Mouse (Mus musculus) kidney, adult 2 months (tissue): ENCODE measurements around the gene Zfp598. TPM values are rescaled to one million over a fixed set of nuclear protein-coding genes. Genes with fewer than 3 reads are reported as not detected.
A peak's percentile ranks its signal among the peaks of the same experiment; 100 is the strongest.

Experiments
- DNase-seq: peaks from one replicate; pipeline ENCODE4 v3.0.0; 2021
- H3K27ac ChIP-seq: fragments of 200-500 bp; 2 replicates; pipeline ENCODE4 v1.5.1; 2012; ENCODE audit warnings: low read depth, low read length, control low read depth, inconsistent platforms; ENCODE audit not compliant: insufficient read depth
- H3K27me3 ChIP-seq: fragments of 200-500 bp; replicated peaks from 2 replicates; pipeline ENCODE4 v1.6.1; 2012; ENCODE audit warnings: mild to moderate bottlenecking, moderate library complexity, low read length, inconsistent platforms; ENCODE audit not compliant: control insufficient read depth, insufficient read depth
- H3K36me3 ChIP-seq: fragments of 200-500 bp; 2 replicates; pipeline ENCODE4 v1.6.1; 2012; ENCODE audit warnings: mild to moderate bottlenecking, moderate library complexity, low read length, inconsistent platforms; ENCODE audit not compliant: control insufficient read depth, insufficient read depth
- H3K4me1 ChIP-seq: fragments of 200-500 bp; 2 replicates; pipeline ENCODE4 v1.6.1; 2011; ENCODE audit warnings: low read length; ENCODE audit not compliant: control insufficient read depth, insufficient read depth
- H3K4me3 ChIP-seq: fragments of 200-500 bp; 2 replicates; pipeline ENCODE4 v1.5.1; 2011; ENCODE audit warnings: mild to moderate bottlenecking, low read depth, low read length, control low read depth; ENCODE audit not compliant: insufficient read depth
- CTCF ChIP-seq: fragments of 200-500 bp; conservative IDR thresholded peaks from 2 replicates; pipeline ENCODE4 v1.5.1; 2011; ENCODE audit warnings: low read depth, mild to moderate bottlenecking, control low read depth, low read length, moderate library complexity, mixed read lengths; ENCODE audit not compliant: insufficient read depth, insufficient read length
- POLR2A ChIP-seq: fragments of 200-500 bp; IDR thresholded peaks from one replicate; pipeline ENCODE4 v1.6.1; 2011; ENCODE audit warnings: low read depth, low read length, control low read depth
- WGBS: fragments of 180-500 bp; shearing (Covaris S2); methylation state at CpG from one replicate; pipeline ENCODE4 v1.1.7; 2018; 5-methylcytosine and 5-hydroxymethylcytosine counted together
- polyA plus RNA-seq: library from polyadenylated mRNA; depleted of rRNA; stranded (reverse); fragments of >200 nt; gene quantifications from 2 replicates; pipeline ENCODE4 v1.2.3, GENCODE M21; 2012

The Zfp598 gene
- polyA plus RNA-seq, 1 experiment, result 44.3 TPM

DNA sequence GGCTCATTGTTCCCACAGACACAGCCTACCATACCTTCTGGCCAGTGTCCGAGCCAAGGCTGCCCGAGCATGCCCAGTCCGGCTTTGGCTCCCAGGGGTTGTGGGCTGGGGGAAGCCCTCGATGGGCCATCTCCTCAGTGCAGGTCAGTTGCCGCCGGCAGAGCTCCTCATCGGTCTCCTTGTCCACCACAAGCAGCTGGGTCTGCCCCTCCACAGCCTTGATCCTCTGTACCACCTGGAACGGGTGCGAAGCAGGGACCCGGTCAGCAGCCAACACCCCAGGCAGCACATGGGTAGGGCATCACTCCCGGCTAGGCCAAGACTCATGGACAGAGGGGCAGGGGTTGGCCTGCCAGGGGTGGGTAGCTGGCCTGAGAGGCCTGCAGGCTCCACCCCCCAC, 22.0 kb upstream of the Zfp598 start:
- Histone ChIP-seq H3K4me1 (peaks cover 6% of the 10 kb centered on the region; the same call in 1 of the 2 replicates), H3K27me3 (no peaks in the 10 kb centered on the region), H3K4me3 (peak overlapping the region; percentile 51), H3K27ac (peak overlapping the region; percentile 34), H3K36me3 (no peaks in the 10 kb centered on the region)
- TF ChIP-seq POLR2A (no peak), CTCF (no peak)
- DNase-seq, result peak; percentile 34
- 66% methylated on average over 11 of the region's 11 CpGs for WGBS

GRCm38 (mm10) chr17:24648731-24649377, 20.6 kb upstream of the Zfp598 start:
- DNase-seq, result no peak
- Histone ChIP-seq H3K4me1 (peaks cover 8% of the 10 kb centered on the region; the same call in 1 of the 2 replicates), H3K4me3 (peak overlapping the region; percentile 91), H3K27me3 (no peaks in the 10 kb centered on the region), H3K27ac (peak overlapping the region; percentile 91; the same call in 1 of the 2 replicates), H3K36me3 (no peaks in the 10 kb centered on the region)
- no peak for TF ChIP-seq POLR2A
- TF ChIP-seq CTCF, result no peak
- 59% methylated on average over 10 of the region's 10 CpGs for WGBS

DNA sequence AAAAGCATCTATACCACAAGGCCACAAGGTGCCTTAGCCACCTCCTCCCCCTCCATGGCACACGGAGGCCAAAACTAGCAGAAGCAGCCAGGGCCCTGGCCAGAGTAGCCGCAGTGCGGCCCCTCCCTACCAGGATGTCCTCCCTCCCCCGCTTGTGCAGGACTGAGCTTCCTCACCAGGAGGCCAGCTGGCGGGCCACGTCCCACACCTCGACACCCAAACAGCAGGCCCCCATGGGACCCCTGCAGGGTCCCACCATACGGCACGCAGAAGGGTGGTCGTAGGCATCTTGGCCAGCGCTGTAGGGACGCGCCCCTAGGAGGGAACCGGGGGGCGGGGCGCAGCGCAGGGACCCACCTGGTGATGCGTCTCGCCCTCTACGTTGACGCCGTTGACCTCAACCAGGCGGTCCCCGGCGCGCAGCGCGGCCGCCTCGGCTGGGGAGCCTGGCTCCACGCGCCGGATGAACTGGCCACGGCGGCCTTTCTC, 19.9 kb upstream of the Zfp598 start:
- H3K4me3 ChIP-seq, result peak overlapping the region; percentile 91
- DNase-seq, result peak; percentile 73
- 1% methylated on average over 35 of the region's 35 CpGs for WGBS
- no peaks in the 10 kb centered on the region for H3K27me3 ChIP-seq
- H3K4me1 ChIP-seq, result peaks cover 8% of the 10 kb centered on the region; the same call in 1 of the 2 replicates
- peak overlapping the region; percentile 91 for H3K27ac ChIP-seq
- H3K36me3 ChIP-seq, result no peaks in the 10 kb centered on the region
- no peak for TF ChIP-seq CTCF
- TF ChIP-seq POLR2A, result no peak

GRCm38 (mm10) chr17:24650070-24650616, 19.3 kb upstream of the Zfp598 start, which contains the start of gene Slc9a3r2:
Slc9a3r2 (minus strand) TSS chr17:24650327.
- peak within 1 kb of the TSS; percentile 91 for H3K4me3 ChIP-seq
- peak; percentile 74 for DNase-seq
- peak within 1 kb of the TSS; percentile 91 for H3K27ac ChIP-seq
- peaks cover 8% of the 10 kb centered on the region; the same call in 1 of the 2 replicates for H3K4me1 ChIP-seq
- under 1% methylated on average over 39 of the region's 41 CpGs for WGBS
- no peaks in the 10 kb centered on the region for H3K36me3 ChIP-seq
- H3K27me3 ChIP-seq, result no peaks in the 10 kb centered on the region
- no peak for TF ChIP-seq CTCF
- no peak for TF ChIP-seq POLR2A

DNA sequence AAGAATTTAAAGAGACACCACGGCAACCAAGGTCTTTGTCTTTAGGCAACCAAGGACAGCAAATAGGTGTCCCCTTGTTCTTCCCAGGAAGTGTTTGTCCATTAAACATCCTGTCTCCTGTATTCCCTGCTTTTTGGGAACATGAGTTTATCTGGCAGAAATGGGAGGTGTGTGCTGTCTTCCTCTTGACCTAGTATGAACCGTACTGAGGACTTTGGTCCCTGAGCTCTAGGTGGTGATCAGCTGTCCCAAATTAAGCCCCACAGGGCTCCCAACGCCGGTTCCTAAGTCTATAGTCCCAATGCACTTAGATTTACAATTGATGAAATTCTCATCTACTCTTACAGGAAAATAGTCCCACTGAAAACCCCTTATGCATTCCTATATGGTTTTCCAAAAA, 18.7 kb upstream of the Zfp598 start:
- Histone ChIP-seq H3K27ac (peak overlapping the region; percentile 71), H3K4me1 (peaks cover 8% of the 10 kb centered on the region; the same call in 1 of the 2 replicates), H3K36me3 (no peaks in the 10 kb centered on the region), H3K27me3 (no peaks in the 10 kb centered on the region), H3K4me3 (peak overlapping the region; percentile 91)
- 49% methylated on average over 4 of the region's 4 CpGs for WGBS
- peak; percentile 30 for DNase-seq
- no peak for TF ChIP-seq POLR2A
- TF ChIP-seq CTCF, result no peak

GRCm38 (mm10) chr17:24651835-24652234, 17.7 kb upstream of the Zfp598 start:
- Histone ChIP-seq H3K27ac (no peak overlapping the region), H3K4me3 (no peak overlapping the region), H3K27me3 (no peaks in the 10 kb centered on the region), H3K36me3 (no peaks in the 10 kb centered on the region), H3K4me1 (peaks cover 8% of the 10 kb centered on the region; the same call in 1 of the 2 replicates)
- no peak for DNase-seq
- WGBS, result 71% methylated on average over 3 of the region's 3 CpGs
- no peak for TF ChIP-seq POLR2A
- TF ChIP-seq CTCF, result no peak
